Mouse (Mus musculus) embryo, embryonic 11 days (tissue): ENCODE measurements around the gene Nubp2.

Source experiments
- DNase-seq: peaks from one replicate; pipeline ENCODE4 v3.0.0-alpha.2; 2015

Nubp2 gene

GRCm38 (mm10) chr17:24894061-24894994, 8.2 kb upstream of the Nubp2 start:
- DNase-seq = no peak

DNA sequence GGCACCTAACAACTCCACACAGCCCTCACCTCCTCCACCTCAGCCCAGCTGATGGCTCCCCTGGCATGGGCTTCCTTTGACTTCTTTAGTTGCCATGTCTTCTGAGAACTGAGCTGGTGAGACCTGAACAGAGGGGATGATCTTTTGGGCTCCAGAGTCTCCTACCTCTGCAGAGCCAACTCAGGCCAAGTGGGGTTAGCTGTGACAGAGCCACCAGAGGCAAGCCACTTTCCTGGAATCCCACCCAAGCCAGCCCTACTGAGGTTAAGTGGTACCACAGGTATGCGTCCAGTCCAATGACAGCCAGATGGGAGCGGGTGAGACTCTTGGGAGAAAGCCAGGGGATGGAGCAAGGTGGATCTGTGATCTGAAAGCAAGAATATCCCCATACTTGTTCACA, 7.1 kb upstream of the Nubp2 start:
- no peak for DNase-seq

- no peak for DNase-seq
Measured at GRCm38 (mm10) chr17:24892785-24893184, 6.6 kb upstream of the Nubp2 start.

GRCm38 (mm10) chr17:24891321-24891720, 5.2 kb upstream of the Nubp2 start:
- DNase-seq = no peak

DNA sequence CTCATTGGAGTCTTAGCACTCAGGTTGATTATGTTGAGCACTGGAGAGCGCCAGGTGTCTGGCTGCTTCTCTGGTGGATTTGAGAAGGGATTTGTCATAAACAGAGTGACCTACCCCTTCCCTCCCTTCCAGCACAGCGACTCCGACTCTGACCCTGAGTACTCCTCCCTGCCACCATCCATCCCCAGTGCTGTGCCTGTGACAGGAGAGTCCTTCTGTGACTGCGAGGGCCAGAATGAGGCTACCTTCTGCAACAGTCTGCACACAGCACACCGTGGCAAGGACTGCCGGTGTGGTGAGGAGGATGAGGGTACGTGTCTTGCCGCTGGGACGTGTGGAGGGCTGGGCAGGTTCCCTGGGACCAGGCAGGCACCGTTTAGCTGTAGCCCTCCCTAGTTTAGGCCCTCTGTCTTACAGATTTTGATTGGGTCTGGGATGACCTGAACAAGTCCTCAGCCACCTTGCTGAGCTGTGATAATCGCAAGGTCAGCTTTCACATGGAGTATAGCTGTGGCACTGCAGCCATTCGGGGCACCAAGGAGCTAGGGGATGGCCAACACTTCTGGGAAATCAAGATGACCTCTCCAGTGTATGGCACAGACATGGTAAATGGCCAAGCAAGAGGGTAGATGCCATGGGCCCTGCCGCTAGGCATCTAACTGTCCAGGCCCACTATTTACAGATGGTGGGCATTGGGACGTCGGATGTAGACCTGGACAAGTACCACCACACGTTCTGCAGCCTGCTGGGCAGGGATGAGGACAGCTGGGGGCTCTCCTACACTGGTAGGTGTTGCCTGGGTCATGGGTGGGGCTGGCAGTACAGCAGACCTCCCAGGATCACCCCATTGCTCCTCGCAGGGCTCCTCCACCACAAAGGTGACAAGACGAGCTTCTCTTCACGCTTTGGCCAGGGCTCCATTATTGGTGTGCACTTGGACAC, 4.3 kb upstream of the Nubp2 start:
- DNase-seq = no peak

GRCm38 (mm10) chr17:24888862-24889261, 2.7 kb upstream of the Nubp2 start:
- no peak for DNase-seq

GRCm38 (mm10) chr17:24887291-24888080, 1.3 kb upstream of the Nubp2 start:
- DNase-seq = no peak

GRCm38 (mm10) chr17:24886932-24887271, 753 bp upstream of the Nubp2 start:
- DNase-seq = no peak

GRCm38 (mm10) chr17:24885356-24886133, 604 bp downstream of the Nubp2 start:
- no peak for DNase-seq

DNA sequence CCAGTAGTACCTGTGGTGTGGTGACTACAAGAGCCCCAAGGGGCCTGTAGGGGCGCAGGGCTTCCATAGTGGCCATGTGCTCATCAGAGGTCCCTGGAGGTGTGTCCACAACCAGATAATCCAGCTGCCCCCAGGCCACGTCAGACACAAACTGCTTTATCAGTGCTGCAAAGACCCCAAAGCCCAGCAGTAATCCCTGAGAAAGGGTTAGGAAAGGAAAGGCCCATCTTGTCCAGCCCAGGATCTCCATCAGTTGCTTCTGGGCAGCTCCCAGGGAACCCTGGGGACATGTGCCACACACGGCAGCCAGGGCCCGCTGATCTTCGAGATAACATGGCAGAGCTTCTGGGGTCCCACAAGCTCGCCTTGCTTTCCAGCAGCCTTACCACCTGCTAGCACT, 1.8 kb downstream of the Nubp2 start:
- no peak for DNase-seq

DNA sequence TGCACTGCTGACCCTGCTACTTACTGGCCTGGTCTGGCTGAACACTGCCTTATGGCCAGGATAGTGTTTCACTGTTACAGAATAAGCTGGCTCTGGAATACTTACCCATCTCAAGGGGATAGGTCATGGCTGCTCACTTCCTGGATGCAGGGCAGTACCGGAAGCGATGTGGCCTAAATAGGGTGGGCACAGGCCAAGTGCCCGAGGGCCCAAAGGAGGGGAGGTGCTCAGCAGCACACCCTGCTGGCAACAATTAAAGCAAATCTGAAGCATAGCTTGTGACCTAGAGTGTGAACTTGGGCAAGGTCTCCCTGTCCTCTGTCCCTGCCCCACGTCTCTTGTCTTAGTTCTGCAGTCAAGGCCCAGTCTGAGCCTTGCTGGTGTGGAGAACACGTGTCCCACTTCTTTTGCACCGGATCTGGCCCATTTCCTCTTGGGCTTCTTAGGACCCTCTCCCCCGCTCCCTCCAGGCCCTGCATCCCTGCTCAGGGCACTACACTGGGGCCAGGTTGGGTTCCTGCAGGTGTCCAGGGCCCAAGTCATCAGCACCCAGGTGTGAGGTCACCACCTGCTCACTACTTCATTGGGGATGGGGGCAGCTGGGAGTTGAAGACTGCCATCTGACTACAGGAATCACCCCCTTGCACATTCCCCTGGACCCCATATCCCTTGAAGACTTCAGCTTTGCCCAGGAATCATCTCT, 4.3 kb downstream of the Nubp2 start:
- DNase-seq = peak; percentile 68

DNA sequence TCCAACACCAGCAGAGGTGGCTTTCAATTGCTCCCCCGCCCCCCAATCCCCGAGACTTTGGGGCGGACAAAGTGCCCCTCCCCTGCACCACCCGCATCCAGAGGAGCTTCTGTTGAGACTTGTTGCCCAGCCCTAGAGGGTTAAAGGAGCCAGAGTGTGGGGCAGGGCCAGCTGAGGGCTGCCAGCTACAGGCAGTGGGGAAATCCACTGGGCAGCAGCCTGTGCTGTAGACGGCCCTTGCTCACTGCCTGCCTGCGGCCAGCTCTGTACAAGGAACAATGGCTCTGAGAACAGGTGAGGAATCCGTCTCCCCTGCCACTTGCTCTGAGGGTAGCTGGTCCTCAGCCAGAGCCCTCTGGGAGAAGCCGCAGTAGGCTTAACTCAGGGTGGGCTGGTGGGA, 7.6 kb downstream of the Nubp2 start:
- DNase-seq = no peak

- DNase-seq = peak; percentile 34
Measured at GRCm38 (mm10) chr17:24878117-24878397, 8.1 kb downstream of the Nubp2 start.

GRCm38 (mm10) chr17:24877336-24878116, 8.6 kb downstream of the Nubp2 start:
- no peak for DNase-seq

DNA sequence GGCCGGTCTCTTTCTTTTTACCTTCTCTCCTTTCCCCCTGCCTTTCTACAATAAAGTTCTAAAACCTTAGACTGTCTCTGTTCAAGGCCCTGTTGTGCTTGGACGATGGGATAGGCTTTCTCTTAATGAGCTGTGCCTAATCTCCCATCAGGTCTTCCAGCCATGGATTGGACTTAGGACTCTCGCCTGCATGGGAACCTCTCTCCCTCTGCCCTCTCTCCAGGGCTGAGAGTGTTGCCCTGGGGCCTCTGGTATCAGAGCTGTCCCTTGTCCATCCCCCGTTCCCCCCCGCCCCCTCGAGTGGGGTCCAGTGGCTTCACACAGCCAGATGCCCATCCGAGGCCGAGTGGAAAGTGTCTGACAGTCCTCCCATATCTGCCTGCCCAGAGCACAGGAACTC, 11.2 kb downstream of the Nubp2 start:
- DNase-seq = no peak

DNA sequence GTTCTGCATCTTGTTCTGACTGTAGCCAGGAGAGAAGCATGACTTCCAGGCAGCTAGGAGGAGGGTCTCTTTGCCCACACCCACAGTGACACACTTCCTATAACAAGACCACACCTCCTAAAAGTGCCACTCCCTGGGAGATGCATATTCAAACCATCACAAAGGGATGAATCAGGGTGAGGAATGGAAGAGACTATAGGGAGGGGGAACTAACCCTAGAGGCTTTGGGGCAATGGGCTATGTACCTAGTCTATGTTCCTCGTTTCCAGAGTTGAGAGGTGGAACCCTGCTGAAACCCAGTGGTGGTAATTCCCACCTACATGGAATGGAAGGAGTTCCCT, 11.8 kb downstream of the Nubp2 start:
- no peak for DNase-seq

DNA sequence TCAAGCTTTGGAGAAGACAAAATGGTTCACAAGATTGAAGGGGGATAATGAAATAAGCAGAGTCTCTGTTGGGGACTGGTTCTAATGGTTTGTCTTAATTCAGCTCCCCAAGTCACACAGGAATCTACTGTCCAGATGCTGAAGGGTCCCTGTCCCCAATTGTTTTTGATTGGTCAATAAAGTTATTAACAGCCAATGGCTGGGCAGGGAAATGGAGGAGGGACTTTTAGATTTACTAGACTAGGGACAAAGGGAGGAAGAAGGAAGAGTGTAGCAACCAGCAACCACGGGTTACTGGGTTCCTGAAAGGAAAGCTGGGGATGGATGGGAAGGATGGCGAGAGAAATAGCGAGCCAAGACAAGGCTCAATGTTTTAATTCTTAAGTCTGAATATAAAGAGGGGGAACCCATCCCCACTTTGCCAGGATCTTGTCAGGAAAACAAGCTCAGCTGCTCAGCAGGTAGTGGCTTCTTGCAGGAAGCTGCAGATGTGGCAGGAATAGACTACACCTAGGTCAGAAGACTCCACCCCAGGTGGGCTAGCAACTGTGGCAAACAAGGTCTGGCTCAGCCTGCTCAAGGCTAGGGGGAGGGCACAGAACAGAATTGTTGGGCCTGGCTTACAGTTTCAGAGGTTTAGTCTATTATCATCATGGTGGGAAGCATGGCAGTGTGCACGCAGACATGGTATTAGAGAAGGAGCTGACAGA, 12.3 kb downstream of the Nubp2 start:
- DNase-seq = no peak

DNA sequence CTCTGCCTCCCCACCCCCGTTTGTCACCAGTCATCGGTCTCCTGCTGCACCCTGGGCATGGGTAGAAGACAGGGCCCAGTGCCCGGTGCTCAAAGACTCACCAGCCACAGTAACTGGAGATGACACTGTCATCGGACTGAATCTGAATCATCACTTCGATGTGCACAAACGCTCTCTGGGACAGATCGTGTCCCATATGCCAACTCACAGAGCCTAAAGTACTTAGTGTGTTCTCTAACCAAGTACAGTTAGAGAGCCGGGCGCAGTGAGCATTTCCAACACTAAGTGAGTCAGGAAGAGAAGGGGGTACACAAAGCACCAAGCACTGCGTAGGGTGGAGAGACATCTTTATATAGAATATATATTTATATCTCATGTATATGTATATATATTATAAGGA, 18.2 kb downstream of the Nubp2 start:
- DNase-seq = no peak

- no peak for DNase-seq
Measured at GRCm38 (mm10) chr17:24865776-24866175, 20.4 kb downstream of the Nubp2 start, which contains the start of gene Igfals. Gene Igfals (plus strand): TSS chr17:24865997.

DNA sequence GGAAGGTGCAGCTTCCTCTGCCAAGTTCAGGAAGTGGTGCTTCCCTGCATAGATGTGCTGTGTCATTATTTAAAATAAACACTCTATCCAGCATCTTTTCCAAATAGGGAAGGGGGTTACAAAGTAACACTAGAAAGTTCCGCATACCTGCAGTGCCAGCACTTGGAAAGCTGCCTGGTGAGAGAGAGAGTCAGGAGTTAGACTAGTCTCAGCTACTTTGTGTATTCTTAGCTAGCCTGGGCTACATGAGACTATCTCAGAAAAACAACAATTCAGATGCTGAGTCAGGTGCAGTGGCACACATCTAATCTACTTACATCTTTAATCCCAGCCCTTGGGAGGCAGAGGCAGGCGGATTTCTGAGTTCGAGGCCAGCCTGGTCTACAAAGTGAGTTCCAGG, 24.4 kb downstream of the Nubp2 start:
- no peak for DNase-seq
